Mouse (Mus musculus) layer of hippocampus, adult 8-10 months (tissue): ENCODE results near the gene Mfsd4a. TPM values are rescaled to one million over a fixed set of nuclear protein-coding genes. Genes with fewer than 3 reads are reported as not detected.
A peak's percentile ranks its signal among the peaks of the same experiment; 100 is the strongest.

ENCODE experiments used
- DNase-seq, 2 experiments: peaks; one replicate each; pipeline ENCODE4 v3.0.0; 2022; ENCODE audit warnings: low spot score in 2 of 2
- total RNA-seq, 4 experiments: library from RNA; stranded (reverse); gene quantifications; 2 replicates each; pipeline ENCODE4 v1.2.4; 2022

The Mfsd4a gene
- total RNA-seq, 4 experiments from 2014 or later, result 64.6 to 84.2 (median 78.5) TPM

DNA sequence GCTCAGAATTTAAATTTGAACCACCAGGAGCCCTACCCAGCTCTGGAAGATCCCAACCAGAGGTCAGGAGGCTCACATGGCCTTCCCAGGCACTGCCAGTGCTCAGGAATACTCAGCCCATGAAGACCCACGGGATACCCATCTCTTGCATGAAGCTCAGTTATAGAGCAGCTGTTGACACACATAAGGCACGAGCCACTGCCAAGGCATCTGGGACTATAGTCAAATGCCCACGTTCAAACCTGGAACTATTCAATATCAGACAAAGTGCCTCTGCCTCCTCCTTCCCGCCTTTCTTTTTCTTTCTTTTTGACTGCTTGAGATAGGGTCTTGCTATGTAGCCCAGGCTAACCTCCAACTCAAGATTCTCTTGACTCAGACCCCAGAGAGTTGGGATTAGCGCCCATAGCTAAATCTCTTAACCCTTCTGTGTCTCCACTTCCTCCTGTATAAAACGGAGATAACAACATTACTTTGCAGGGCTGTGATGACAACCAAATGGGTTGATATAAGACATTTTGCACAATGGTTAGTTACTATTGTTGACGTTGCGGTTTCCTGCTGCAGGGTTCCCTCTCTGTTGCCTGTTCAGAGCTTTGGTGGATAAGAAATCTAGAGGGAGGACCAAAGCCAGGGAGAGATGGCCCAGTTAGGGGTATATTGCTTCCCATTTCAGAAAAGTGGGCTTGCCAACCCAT is 2.2 kb downstream of the Mfsd4a start:
- peak in 1 of 2 experiments; percentile 62 for DNase-seq

DNA sequence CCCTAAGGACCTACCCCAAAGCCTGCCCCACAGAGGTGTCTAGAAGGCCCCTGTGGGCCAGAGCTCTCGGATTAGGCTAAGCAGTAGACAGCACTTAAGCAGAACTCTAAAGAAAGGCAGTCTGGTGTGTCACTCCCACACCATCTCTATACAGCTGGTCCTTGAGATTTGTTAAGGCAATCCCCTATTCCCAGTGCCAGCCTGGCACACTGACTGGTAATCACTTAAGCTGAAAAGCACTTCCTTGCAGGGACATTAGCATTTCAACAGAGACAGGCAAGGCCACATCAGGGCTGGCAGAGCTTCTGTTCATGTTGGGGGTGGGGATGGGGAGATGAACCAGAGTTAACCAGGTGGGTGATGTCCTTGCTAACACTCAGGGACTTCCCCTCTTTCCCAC is 2.9 kb downstream of the Mfsd4a start:
- peak; percentile 50 to 62 for DNase-seq

DNA sequence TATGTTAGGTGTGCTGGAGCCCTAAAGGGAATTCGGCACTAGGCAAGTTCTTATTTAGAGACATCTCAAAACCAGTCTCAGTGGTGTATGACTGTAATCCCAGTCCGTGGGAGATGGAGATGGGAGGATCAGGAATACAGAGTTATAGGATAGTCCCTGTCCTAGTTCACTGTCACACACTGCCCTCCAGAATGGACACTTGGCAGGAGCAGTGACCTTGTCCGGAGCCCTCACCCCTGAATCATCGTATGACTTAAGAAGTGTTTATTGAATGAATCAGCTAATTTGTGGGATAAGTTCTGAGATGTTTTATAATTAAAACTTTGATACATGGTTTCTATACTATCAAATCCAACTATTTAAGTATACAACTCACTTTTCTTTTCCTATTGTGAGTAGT is 4.8 kb downstream of the Mfsd4a start:
- DNase-seq, result no peak

DNA sequence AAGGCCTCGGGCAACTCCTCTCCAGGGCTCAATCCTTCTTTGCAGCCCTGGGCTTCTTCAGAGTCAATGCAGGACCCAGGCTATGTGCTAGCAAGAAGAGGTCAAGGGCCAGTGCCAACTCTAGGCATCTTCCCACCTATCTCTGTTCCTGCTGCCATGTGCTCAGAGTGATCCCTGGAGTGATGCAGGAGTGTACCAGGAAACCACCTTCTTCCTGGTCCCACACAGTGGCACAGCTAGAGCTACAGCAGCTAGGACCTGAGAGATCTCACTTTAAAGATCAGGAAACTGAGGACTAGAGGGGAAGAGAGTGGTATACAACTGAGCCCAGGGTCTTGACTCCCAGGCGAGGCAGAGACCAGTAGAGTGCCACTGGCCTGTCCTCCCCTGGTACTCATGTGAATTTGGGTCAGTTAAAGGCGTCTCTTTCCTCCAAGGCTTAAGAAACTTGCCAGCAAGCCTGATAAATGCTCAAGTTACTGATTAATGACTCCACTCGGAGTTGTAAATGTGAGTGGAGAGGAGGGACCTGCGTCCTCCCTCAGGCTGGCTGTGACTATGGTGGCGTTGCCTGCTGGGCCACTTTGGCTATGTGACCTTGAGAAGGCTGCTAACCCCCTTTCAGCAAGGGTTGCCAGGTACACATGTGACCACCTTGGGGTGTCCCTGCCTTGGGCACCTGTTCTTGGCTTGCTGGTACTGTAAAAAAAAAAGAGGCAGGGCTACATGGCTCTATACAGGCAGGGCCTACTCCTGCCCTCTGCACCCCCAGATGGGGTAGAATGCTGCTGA is 5.9 kb downstream of the Mfsd4a start:
- DNase-seq, result no peak

DNA sequence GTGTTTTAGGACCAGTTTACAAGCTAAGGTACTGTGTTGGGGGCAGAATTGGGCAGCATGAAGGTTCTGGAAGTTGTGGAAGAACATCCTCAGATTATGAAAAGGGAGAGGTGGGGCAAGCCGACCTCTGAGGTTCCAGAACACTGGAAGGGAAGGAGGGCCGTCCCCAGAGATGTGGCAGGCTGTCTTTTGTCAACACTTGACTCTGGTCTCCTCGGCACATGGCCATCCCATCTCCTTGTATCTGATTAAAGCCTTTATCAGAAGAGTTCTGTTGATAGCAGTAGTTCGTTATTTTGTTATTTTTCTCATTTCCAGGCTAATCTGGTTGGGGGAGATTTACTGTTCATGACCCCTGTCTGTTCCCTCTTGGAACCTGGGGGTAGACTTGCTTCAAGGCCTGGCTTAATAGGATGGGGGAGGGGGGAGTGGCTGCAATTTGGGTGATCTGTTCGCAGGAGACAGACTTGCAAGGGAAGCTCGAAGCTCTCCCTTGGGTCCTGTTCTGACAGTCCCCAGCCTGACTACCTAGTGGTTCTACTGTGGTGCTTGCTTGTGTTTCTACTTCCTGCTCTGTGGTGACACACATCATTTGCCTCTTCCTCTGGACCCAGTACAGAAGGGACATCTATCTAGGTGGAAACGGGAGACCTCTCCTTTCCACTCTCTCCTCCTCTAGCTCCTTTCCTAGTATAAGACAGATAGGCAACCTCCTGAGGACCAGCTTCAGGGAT is 7.7 kb downstream of the Mfsd4a start:
- no peak for DNase-seq

DNA sequence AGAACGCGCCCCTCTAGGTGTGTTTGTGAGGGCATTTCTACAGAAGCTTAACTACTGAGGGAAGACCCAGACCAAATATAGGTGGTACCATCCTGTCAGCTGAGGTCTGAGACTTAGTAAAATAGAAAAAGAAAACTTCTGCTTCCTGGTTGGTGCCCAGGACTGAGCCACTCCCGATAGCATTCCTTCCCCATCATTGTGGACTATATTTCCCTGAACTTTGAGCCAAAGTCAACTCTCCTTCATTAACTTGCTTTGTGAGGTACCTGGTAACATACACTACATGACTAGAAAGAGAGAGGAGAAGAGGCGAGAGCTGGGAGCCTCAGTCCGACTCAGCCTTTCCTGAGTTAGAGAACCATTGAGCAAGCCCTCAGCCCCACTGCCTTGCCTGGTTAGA is 9.3 kb downstream of the Mfsd4a start:
- no peak for DNase-seq

DNA sequence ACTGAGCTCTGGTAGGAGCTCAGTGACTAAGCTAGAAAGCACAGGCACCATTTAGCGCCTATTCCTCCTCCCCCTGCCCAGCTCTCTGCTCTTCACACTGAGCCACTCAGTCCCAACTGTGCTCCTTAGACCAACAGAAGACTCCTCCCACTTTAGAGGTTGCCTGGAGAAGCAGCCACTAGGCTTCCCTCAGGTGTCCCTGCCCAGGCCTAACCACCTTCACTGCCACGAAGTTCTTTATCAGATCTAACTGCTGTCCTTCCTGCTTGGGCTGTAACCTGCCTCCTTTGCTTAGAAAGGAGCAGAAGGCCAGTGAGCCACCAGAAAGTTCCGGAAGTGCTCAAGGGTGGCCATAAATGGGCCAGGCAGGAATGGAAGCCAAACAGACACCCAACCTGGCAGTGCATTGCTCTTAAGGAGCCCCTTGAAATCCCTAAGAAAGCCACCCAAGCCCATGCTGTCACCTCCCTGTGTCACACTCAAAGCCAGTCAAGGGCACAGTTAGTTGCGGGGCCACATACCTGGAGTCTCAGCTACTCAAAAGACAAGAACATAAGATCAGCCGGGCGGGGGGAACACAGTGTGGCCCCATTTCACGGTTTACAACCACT is 12.7 kb downstream of the Mfsd4a start:
- no peak for DNase-seq

DNA sequence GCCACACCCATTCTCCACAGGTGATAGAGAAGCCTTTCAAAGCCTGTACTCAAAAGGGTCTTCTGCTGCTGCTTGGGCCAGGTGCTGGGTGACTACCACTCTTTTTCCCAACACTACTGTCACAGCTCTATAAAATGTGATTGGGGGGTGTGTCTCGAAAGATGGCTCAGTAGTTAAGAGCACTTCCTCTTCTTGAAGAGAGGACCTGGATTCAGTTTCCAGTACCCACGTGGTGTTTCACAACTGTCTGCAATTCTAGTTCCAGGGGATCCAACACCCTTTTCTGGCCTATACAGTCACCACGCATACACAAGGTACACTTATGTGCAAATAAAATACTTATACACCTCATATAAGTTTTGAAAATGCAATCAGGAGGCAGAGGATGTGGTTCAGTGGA is 13.5 kb downstream of the Mfsd4a start:
- no peak for DNase-seq

DNA sequence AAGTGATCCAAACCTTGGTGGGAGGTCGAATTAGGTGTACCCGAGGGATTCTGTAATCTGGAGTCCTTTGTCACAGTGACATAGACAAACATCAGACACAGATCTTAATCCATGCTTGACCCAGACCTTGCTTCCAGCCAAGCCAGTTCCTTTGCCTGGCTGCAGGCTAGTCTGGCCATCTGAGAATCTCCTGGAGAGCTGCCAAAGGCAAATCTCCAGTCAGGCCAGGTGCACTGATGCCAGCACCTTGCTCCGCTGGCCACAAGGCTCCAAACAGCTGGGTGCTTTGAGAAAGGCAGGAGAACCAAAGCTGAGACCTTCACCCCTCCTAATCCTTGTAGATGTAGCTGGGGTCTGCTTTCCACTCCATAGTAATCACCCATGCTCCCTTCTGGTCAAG is 16.1 kb downstream of the Mfsd4a start:
- no peak for DNase-seq

DNA sequence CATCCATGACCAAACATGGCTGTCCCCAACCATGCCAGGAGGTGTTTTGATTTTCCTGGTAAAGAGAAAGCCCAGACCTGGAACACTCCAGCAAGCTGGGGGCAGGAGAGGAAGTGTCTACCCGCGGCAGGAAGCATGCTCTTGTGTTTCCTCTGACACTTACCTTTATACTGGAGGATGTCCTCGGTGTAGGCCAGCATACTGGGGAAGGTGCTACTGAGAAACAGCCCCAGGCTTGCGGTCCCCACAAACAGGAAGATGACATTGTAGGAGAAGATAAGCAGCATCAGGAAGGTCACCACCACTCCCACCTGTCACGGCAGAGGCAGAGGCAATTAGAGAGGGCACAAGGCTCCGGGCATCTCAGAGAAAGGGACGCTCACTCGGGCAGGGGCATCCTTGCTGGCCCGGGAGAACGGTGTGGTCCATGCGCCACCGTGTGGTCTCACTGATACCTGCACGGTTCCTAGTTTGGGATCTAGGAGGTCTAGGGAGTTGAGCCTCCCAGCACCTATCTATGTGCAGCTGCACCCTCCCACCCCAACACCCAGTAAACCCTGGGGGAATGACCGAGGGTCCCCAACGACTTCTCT is 21.6 kb downstream of the Mfsd4a start:
- DNase-seq, result peak in 1 of 2 experiments; percentile 64

DNA sequence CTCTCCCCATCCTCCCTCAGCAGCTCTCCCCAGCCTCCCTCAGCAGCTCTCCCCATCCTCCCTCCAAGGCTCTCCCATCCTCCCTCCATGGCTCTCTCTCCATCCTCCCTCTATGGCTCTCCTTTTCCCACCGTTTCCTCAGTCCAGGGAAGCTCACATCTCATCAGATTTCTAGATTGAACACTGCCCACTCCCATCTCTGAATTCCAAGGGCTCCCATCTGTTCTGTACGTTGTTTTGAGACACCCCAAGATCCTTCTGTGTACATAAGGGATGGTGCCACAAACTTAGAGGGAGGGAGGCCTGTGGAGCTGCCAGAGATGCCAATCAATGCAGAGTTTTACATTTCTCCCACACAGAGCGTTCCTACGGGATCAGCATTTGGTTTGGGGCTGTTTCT is 24.1 kb downstream of the Mfsd4a start:
- peak; percentile 49 to 52 for DNase-seq

DNA sequence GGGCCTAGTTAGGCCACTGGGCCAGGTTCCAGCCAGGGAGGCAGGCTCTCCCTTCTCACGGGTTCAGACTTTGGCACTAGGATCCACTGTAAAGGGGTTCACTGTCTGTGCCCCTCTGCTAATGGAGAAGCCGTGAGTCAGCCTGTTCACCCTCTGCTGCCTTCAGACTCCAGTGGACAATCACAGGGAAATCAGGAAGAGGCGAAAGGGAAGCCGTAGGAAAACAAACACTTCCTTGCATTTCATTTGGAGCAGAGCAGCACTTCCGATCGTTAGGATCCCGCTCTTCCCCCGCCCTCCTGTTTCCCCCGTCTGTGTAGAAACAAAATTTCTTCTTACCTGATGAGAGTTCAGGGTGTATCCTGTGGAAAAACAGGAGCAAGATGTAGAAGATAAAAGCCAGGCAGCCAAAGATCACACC is 27.7 kb downstream of the Mfsd4a start:
- DNase-seq, result no peak

DNA sequence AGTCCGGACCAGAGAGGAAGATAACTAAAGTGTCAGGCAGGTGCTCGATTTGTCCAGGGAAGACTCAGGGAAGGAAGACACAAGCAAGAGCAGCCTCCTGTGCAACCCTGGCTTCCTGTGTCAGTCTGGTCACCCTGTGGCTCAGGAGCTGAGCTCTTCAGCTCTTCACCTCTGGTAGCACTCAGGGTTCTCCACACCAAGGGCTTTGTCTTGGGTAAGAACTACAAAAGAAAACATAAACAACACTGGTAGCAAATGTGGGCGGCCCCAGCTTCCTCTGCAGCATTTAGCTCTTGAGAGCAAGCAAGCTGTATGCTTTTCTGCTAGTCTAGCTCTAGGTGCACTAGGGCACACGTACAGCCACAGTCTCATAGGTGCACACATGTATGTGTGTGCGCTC is 29.1 kb downstream of the Mfsd4a start:
- DNase-seq, result no peak

DNA sequence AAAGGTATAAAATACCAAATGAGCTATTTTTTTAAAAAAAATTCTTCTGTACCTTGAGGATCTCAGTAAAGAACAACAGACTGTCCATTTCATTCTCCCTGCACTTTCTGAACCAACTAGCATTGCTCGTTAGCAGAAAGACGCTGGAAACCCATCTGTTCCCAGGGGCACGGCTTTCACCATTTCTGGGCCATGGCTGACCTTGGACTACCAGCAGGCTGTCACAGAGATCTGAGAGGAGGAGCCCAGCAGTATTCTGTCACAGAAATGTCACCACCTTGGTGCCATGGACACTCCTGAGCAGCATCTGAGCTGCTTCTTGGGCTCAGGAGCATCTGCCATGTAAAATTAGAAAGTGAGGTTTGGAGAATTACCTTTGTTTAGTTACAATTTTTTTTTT is 30.1 kb downstream of the Mfsd4a start:
- no peak for DNase-seq

DNA sequence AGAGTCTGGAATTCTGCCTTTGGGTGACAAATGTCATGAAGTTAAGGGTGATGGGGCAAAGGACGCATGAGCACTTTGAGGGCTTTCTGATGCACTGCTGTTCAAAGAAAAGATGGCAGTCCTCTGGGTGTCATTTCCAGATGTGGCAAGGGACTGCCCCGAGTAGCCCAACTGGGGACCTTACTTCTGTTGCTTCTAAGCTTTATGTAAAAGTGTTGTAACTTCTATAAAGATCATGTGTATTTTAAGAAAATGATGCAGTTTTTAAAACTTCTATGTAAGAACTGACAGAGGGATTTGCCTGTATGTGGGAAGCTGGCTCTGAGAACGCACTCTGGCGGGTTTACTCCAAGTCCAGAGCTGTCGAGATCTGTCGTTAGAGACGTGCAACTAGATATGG is 35.7 kb downstream of the Mfsd4a start:
- no peak for DNase-seq

DNA sequence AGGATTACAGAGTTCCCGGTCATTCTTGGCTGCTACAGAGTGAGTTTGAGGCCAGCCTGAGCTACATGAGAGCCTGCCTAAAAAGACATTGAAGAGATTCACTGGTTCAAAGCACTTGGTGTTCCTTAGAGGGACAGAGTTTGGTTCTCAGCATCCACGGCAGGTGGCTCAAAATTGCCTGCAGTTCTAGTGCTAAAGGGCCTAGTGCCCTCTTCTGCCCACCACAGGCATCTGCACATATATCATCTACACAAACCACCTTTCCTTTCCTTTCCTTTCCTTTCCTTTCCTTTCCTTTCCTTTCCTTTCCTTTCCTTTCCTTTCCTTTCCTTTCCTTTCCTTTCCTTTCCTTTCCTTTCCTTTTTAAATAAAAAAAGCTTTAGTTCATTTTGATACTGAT is 37.3 kb downstream of the Mfsd4a start:
- no peak for DNase-seq

DNA sequence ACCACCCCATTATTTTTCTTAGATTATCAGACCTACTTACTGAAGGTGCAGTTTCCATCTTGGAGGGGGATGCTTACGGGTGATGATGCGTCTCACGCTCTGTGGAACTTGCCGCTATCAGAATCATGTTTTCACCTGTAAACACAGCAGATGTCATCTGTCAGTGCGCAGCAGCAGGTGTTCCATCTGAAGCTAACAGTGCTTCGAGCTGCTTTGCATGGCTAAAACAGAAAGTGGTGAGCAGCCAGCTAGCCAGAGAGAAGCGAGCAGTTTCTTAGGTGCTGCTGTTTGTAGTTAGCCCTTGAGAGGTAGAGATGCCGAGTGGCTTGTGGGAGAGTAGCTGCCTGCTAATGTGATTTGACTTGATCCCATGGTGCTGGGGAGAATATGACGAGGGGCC is 39.4 kb downstream of the Mfsd4a start:
- no peak for DNase-seq

DNA sequence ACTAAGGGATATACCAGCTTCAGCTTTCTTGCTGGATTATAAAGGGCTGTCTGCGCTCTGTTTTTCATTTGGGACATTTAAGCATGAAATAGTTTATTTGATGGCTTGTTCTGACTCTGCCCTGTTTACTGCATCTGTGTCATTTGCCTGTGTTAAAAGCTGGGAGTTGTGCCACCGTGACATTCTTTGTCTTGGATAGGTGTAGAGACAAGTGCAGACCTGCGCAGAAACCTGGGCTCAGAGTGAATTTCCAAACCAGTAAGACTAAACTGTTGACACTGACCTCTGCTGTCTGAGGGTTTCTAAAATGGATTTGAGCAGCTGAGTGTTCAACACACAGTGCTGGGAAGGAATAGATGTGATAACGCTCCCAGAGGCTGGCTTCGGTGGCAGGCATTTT is 39.9 kb downstream of the Mfsd4a start:
- no peak for DNase-seq

DNA sequence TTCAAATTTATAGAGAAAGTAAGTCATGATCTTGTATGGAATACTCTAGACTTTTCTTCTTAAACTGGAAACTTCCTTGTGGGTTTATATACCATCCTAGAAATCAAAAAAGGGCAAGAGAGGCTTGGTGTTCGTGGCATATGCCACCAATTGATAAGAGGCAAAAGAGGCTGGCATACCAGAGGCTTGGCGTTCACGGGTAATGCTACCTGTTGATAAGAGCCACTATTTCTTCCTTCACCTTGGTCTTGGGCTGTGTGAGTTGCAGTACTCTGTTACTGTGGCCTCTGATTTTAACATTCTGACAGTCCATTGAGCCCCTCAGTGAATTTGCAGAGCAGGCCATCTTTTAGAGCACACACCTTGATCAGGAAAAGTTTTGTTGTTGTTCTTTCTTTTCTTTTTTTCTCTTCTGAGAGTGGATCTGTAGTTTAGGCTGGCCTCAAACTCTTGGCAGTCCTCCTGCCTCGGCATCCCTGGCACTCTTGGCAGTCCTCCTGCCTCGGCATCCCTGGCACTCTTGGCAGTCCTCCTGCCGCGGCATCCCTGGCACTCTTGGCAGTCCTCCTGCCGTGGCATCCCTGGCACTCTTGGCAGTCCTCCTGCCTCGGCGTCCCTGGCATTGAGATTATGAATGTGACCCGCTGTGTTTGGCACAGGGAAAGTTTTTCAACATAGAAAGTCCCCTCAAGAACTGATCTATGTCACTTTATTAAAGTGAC is 40.8 kb downstream of the Mfsd4a start:
- DNase-seq, result no peak

DNA sequence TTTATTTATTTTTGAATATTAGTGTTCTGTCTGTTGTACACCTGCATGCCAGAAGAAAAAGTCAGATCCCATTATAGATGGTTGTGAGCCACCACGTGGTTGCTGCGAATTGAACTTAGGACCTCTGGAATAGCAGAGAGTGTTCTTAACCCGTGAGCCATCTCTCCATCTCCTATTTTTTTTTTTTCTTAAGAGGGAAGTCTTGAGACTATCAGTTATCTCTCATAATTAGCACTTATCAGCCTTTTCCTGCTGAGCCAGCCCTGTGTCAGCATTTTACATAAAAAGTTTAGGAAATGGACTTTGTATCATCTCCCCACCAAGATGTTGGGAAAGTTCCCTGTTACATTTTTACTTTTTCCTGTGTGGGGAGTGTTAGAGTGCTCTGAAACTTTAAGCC is 45.8 kb downstream of the Mfsd4a start:
- DNase-seq, result no peak

DNA sequence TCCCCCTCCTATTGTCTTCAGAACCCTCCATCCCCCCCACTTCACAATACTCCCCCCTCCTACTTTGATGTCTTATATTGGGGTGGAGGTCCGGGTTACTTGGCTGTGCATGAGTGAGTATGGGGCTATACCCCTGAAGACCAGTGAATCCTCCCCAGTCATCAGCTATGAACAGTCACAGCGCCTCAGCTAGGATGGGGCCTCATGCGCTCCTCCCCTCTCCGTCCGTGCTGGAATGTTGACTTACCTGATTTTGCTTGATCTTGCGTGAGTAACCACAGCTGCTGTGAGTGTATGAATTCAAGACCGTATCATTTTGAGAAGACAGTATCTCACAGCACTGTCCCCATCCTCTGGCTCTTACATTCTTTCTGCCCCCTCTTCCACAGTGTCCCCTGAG is 48.0 kb downstream of the Mfsd4a start:
- no peak for DNase-seq
